Mouse (Mus musculus) gastrocnemius, adult 2 months (tissue): ENCODE data around the gene Mmp8. TPM values are rescaled to one million over a fixed set of nuclear protein-coding genes. Genes with fewer than 3 reads are reported as not detected.

Source experiments
- DNase-seq: peaks from one replicate; pipeline ENCODE4 v3.0.0; 2022
- H3K27ac ChIP-seq: fragments of 200-600 bp; 2 replicates; pipeline ENCODE4 v1.8.1; 2022; ENCODE audit warnings: mild to moderate bottlenecking
- H3K4me3 ChIP-seq: fragments of 200-600 bp; 2 replicates; pipeline ENCODE4 v1.8.1; 2022; ENCODE audit warnings: mild to moderate bottlenecking, moderate library complexity
- CTCF ChIP-seq: fragments of 200-600 bp; IDR thresholded peaks from 2 replicates; pipeline ENCODE4 v1.8.1; 2022; ENCODE audit warnings: antibody characterized with exemption, mild to moderate bottlenecking, moderate library complexity
- intact Hi-C: fragments of 180-260 bp; cut with DNase I; formaldehyde crosslinking; loops from one replicate; pipeline ENCODE4 v1.15.1; 2025
- total RNA-seq, 2 experiments: library from RNA; stranded (reverse); gene quantifications; 2 replicates each; pipeline ENCODE4 v1.2.3; 2021

The Mmp8 gene
- total RNA-seq, 2 experiments from 2014 or later = not detected

DNA sequence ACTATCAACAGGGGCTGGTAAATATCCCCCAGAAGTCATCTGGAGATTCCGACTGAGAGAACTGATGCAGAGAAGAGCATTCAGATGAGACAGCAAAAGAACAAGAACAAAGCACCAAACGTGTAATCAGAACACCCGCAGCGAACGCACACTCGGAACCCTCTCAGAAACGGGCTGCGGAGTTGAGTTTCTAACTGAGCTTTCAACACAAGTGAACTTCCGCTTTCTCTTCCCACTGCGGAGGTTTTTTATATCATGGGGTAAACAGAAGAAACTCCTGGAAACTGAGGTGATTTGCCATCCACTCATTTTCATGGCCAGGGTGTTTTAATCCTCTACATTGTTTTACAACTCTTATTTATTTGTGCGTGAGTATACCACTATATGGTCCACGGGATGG lies 47.4 kb downstream of the Mmp8 start:
- TF ChIP-seq CTCF = no peak
- Histone ChIP-seq H3K27ac (no peak overlapping the region), H3K4me3 (no peak overlapping the region)
- no peak for DNase-seq
- intact Hi-C loops = no loop called here

Other genes starting within 250 kb of the Mmp8 start
- gene Mmp12, start 214.1 kb upstream of the Mmp8 start, total RNA-seq = not detected
- gene Mmp1b, start 170.4 kb upstream of the Mmp8 start, total RNA-seq = not detected
- gene Mmp3, start 112.6 kb upstream of the Mmp8 start, total RNA-seq = under 1 TPM in 1 of 2 experiments, not detected in 1; 0.20 TPM
- not detected for gene Mmp10, start 56.1 kb upstream of the Mmp8 start, total RNA-seq
- gene Mmp27, start 12.9 kb downstream of the Mmp8 start, total RNA-seq = under 1 TPM in 1 of 2 experiments, not detected in 1; 0.20 TPM
- not detected for gene Mmp20, start 69.8 kb downstream of the Mmp8 start, total RNA-seq
- gene Mmp7, start 133.6 kb downstream of the Mmp8 start, total RNA-seq = not detected
- 10 to 100 TPM; 21.7 to 25.5 TPM for gene Tmem123, start 205.6 kb downstream of the Mmp8 start, total RNA-seq